Mouse (Mus musculus) adrenal gland, adult 8-10 months (tissue): ENCODE measurements around the gene Olig1. TPM values are rescaled to one million over a fixed set of nuclear protein-coding genes. Genes with fewer than 3 reads are reported as not detected.
"Not testable (repeated sequence)": the region's sequence is repeated elsewhere in the genome, so short reads cannot be mapped to it uniquely, and the experiment has no call there.

Source experiments
- DNase-seq: peaks from one replicate; pipeline ENCODE4 v3.0.0; 2022
- total RNA-seq, 4 experiments: library from RNA; stranded (reverse); gene quantifications; 2 replicates each; pipeline ENCODE4 v1.2.4; 2022

Gene Olig1
- total RNA-seq, 4 experiments from 2014 or later = 0.20 TPM; not detected in 3

DNA sequence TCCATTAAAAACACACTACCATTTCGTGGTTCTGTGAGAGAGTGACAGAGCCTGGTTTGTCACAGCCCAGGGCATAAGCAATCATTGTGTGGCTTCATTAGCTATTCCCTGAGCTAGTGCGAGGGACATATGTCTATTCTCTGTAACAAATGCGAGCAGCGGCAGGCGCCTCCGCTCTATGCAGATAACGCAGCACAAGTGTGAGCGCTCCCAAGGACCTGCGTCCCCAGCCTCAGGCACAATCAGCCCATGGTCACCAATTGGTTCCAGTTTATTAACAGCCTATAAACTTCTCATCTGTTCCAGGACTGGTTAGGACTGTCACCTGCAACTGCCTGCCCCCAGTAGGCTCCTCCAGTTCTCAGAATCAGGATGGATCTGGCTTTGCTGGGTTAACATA is 23.3 kb upstream of the Olig1 start:
- no peak for DNase-seq

DNA sequence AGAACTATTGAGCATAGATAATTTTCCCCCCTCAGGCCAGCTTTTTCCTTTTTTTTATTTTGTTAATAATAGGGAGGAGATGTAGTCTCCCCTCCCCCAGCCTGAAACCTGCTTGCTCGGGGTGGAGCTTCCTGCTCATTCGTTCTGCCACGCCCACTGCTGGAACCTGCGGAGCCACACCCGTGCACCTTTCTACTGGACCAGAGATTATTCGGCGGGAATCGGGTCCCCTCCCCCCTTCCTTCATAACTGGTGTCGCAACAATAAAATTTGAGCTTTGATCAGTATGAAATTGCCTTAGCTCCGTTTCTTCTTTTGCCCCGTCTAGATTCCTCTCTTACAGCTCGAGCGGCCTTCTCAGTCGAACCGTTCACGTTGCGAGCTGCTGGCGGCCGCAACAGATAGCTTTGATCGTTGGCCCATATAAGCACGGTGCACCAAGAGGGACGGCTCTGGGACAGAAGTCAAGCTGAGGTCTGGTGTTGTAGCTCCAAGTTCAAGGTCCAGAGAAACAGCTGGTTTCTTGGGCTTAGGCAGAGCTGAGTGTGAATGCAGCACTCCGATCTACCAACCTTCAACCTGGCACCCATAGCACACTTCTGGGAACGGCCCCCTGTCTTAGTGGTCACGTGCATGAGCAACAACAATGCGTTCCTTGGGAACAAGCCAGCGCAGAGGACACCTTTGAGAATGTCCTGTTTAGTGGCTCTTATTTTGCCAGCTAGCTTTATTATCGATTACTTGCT is 14.0 kb upstream of the Olig1 start:
- DNase-seq = not testable (repeated sequence)

DNA sequence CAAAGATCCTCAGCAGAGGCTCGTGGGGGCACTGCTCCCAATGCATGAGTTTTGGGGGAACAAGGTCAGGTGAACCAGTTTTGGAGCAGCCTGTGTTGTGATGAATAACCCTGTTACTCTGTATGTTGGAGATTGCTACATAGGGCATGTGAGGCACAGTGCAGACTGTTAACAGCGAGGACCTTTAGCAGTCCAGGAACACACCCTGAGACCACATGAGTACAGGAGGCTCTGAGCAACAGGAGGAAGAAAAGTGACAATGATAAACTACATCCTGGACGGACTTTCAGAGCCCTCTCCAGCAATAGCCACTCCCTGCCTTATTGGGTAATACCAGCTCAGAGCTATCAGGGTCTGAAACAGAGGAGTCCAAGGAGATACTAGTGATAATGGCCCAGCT is 10.6 kb upstream of the Olig1 start:
- no peak for DNase-seq

DNA sequence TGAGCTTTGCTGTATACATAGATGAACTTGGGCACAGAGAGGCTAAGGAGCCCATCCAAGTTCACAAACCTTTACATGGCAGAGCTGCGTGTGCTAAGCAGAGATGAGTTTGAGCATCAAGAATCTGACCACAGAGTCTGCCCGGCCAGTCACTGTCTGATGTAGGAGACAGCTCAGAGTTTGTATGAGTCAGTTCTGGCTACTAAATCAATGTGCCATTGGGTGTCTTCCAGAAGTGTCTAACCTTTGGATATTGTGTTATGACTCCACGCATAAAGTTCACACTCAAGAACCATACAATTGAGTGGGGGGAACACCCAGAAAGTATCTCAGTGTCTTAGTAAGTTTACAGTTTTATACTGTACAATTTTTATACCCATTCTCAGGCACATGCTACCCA is 8.7 kb upstream of the Olig1 start:
- no peak for DNase-seq

DNA sequence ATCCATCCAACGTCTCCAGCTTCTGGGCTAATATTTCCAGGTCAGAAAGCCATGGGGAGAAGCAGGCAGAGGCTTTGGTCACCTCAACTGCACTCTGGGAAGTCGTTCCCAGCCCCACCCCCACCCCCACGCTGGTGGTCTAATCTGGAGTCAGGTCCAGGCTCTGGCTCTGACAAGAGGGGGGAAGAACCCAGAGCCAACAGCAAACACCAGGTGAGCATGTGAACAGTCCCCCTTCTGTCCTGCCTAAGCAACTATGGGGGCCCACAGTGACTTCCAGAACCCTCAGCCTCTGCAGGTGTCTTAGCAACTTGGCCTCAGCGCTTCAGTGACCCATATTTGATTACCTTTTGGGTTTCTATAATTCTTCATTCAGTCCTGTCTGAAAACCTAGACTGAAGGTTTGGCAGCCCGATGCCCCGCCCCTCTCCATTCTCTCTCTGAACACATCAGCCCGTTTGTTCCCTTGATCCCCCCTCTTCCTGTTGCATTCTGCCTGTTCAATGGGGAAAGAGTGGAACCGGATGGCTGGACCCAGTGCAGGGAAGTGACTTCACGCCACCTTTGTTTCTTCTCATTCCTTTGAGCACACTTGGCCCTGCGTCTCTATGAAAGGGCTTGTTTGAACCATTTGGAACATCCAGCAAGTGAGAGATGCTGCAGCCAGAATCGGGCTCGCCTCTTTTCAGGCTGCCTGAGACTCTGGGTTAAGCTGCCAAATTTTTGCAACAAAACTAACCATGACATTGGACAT is 6.9 kb upstream of the Olig1 start:
- DNase-seq = no peak

DNA sequence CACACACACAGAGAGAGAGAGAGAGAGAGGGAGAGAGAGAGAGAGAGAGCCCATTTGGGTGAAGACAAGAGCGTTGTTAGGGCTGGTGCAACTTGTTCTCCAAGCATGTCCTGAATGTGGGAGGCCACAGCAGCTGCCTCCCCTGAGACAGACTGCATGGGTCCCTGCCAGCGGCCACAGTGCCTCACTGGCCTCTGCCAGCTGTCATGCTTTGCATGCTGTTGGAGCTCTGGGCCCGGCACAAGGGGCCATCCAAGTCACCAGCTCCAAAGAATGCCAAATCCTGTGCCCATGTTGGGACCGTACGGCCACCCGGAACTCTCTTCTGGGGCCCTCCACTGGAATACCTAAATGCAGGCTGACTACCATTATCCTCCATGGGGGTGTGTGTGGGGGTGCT is 3.6 kb upstream of the Olig1 start:
- DNase-seq = no peak

DNA sequence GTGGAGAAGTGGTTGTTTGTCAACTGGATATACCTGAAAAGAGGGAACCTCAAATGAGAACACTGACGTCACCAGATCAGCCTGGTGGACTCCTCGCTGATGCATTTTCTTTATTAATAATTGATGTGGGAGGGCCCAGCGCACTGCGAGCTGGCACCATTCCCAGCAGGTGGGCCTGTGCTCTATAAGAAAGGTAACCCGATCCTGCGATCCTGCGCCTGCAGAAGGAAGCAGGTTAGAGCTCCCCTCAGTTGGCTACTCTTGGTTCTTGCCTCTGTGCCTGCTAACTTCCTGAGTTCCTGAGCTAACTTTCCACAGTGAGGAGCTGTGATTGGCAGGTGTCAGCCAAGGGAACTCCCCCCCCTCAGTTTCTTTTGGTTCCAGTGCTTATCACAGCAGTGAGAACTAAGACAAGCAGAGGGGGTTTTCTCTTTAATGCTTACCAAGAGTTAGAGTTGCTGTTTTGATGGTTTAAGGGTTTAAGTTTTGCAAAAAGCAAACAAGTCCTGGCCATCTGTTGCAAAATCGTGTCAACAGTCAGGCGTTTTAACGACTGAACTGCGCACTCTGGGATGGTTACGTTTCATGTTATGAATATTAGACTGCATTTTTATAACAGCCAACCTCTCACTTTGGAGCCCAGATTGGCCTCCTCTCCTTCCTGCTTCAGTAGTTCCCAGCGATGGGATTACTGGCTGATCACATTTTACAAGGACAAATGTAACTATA is 684 bp upstream of the Olig1 start:
- no peak for DNase-seq

DNA sequence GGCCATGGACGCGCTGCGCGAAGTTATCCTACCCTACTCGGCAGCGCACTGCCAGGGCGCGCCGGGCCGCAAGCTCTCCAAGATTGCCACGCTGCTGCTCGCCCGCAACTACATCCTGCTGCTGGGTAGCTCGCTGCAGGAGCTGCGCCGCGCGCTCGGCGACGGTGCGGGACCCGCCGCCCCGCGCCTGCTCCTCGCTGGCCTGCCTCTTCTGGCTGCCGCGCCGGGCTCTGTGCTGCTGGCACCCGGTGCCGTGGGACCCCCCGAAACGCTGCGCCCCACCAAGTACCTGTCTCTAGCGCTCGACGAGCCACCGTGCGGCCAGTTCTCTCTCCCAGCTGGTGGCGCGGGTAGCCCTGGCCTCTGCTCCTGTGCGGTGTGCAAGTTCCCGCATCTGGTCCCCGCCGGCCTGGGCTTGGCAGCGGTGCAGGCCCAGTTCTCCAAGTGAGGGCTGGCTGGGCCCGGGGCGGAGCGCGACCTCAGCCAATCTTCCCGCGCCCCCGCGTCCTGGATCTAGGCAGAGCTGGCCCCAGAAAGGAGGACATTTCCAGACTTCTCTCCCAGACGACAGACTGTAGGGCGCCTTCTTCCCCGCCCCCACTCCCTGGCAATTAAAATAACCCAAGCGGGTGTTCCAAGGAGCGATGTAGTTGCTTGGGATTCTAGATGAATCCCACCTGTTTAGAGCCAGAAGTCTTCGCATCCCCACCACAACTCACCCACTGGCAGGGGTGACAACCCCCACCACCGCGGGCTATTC is 820 bp downstream of the Olig1 start:
- DNase-seq = no peak

DNA sequence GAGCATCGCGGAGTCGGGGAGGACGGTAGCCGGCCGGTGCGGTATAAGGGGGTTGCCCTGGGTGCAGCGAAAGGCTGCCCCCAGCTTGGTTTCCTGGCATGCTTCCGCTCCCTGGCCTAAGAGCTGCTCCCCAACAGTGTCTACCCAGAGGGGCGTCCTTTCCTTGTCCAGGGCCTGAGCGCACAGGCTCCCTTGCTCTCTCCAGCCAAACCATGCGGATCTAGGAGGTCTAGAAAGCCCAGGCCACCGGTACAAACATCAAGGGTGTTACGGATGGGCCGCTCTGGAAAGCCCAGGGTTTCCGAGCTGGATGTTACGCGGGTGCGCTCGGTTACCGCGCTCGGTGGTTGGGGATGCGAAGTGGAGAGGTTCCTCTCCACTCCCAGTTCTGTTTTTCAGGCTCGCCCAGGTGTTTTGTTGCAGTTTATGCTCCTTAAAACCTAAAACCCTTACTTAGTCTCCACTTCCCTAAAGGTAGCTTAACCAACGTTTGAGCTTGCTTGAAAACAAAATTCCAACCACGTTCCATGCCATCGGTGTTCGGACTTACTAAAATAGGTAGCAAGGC is 1.5 kb downstream of the Olig1 start:
- DNase-seq = no peak

DNA sequence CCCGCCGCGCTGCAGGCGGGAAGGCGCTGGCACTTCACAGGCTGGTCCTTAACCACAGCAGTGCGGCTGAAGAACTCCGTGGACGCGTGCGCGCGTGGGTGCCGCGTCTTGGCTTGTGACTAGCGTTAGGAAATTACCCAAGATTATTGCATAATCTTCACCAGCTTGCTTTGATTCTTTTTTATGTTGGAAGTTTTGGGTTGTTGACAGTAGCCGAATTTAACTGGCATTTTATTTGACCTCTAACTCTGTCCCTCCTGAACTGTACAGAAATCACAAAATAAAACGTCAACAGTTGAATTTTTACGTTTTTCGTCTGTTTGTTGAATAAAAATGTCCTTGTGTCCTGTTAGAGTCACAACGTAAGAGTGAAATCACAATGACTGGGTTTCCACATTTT is 2.1 kb downstream of the Olig1 start:
- DNase-seq = no peak

DNA sequence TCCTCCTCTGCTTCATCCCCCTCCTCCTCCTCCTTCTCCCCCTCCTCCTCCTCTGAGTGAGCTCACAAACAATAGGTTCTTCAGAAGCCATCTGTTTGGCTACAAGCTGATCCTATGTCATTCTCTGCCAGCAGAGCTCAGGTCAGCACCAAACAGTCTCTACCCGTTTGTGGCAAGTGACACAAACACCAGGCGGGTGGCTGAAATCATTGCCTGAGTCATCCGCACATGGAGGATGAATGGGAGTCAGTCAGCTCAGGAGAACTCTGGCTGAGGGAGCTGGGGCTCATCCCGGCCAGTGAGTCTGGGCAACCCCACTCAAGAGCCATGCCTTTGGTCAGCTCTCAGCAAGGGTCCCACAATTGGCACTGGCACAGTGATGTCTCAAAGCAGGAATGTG is 10.9 kb downstream of the Olig1 start:
- DNase-seq = no peak

DNA sequence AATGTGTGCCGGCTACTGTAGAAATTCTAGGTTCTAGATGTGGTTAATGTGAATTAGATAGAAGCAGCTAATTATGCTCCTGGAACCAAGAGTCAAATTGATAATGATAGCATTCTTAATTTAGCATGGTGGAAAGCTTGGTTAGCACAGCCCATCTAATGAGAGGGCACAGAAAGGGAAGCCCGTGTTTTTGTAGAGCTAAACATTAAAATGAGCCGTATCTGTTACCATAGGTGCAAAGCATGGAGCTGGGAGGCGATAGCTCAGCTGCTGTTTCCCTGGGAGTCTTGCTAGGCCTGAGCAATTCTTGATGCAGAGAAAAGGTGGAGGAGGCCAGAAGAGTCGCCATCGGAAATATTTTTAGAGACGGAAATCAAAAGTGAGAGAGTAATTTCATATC is 22.5 kb downstream of the Olig1 start:
- DNase-seq = no peak

DNA sequence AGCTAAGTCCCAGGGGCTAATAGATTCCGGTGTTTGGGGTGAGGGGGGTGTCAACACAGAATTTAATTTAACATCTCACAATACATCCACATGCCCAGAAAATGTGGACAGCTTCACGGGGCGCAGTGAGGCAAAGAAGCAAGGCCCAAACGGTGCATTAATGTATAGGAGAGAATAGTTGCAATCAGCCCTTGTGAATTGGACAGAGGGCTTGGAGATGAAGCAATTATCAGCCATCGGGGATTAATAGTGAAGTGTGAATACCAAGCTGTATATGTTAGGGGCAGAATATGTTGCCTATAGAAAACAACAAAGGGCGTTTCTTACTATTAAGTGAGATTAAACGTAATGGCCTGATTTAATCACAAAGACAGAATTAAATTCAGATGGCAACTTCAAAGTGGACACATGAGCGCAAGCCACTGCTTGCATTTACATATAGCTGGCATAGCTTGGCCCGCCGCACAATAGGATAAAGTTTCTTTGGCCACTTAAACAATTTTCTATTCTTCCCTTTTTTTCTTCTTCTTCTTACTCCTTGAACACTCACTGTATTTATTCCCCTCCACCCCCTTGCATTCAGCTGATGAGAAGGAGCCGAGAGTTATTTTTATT is 23.3 kb downstream of the Olig1 start:
- no peak for DNase-seq

DNA sequence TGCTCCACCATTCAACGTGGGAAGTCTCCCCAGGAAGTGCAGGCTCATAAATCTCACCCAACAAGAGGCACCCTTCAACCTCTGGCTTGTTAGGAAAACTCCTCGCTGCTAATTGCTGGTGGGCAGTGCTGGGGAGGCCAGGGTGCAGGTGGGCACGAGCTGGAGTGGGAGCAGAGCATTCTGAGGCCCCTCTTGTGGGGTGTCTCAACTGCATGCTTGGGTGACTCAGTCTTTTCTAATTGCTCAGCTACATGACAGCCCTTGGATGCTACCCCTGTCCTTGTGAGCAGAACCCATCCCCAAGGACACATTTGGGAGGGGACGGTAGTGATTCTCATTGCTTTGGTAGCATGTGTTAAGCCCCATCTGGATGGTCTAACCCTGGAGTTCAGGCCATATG is 28.2 kb downstream of the Olig1 start:
- peak; percentile 30 for DNase-seq

DNA sequence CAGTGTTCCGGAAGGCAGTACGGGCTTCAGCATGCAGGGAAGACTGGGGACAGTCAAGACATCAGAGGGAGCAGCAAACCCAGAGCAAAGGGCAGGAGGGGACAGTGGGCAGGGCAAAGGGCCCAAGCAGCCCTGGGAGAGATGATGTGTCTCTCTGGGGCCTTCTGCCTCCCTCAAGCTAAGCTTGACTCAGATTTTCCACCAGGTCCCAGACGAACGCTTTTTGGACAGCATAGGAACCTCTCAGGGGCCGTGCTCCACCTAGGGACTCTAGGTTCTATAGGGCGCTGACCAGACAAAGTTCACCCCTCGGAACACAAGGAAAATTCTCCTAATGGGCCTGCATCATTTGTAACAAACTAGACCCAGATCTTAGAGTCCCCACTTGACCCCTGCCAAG is 29.8 kb downstream of the Olig1 start:
- DNase-seq = no peak

DNA sequence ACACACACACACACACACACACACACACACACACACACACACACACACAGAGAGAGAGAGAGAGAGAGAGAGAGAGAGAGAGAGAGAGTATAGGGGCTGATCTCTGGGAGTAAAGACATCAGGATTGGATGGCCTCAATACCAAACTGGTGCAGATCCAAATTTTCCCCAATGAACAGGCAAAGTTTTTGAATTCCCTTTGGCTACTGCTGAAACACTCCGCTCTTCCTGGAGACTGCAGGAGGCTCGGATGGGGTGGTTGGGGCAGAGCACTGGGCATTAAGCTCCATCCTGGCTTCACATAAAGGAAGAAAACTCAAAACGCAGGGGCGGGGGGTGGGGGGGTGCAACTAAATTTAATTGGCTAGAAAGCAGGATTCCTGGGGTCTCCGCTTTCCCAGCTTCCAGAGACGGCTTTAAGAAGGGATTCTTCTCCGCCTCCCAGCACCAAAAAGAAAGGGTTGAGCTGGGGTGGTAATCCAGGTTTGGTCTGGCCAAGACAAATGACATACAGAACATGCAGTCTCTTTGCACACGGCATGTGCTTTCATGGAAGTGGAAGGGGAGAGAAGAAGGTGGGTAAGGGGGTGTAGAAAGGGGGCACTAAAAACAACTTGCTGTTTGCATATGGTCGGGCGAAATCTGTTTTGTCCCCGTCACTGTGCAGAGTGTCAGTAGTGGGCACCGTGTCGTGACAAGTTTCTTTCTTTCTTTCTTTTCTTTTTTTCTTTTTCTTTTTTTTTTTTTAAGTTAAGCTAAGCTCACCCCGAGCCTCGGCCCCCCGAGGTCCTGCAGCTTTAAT is 31.3 kb downstream of the Olig1 start:
- no peak for DNase-seq

DNA sequence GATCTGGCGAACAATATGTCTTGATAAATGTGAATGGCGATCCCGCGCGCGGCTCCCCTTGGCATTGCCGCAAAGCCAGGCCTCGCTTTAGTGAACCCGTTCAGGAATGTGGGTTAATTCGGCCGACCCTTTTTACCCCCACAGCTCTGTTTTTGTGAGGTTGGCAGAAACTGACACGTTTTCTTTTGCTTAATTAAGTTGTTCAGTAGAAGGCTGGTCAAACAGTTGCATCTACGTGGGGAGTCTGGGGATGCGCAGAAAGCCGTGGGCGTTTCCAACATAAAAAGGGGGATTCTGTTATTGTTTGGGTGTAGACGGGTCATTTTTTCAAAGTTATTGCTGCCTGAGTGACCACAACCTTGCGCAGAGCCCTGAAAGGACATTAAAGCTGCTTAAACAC is 31.9 kb downstream of the Olig1 start:
- no peak for DNase-seq

DNA sequence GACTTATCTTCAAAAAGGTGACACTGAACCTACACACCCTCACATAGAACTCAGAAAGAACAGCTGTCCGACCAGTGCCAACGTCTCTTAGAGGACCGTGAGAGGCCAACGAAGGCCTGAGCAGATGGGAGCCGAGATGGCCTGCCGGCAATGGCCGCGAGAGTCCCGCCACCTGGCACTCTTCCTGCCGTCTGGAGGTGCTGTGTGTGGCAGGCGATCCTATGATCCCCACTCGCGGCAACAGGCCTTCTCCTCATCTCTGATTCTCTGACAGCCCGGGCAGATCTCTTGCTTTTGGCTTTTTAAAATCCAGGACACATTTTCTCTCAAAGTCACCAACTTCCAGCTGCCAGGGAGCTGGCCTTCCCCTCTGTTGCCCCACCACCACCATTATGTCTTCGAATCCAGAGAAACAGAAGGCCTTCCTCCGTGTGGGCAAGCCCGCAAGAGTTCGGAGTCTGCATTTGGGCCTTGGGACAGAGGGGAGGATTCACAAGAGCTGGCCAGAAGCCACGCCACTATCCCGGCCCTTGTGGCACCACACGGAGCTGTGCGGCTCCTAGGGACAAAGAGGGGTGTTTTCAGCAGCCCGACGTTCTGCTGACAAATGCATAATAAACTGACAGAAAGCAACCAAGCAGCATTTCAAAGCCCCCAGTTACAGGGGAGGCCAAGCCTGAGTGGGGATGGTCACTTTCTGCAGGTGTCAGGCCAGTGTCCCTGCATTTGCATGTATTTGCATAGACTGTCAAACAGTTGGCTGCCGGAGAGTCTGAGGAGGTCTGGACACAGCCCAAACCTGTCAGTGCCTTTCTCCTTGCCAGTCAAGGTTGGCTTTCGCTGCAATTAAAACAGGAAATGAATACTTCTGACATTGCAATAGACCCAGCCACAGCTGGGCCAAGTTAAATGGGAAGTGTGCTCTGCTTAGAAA is 34.5 kb downstream of the Olig1 start:
- peak; percentile 38 for DNase-seq

DNA sequence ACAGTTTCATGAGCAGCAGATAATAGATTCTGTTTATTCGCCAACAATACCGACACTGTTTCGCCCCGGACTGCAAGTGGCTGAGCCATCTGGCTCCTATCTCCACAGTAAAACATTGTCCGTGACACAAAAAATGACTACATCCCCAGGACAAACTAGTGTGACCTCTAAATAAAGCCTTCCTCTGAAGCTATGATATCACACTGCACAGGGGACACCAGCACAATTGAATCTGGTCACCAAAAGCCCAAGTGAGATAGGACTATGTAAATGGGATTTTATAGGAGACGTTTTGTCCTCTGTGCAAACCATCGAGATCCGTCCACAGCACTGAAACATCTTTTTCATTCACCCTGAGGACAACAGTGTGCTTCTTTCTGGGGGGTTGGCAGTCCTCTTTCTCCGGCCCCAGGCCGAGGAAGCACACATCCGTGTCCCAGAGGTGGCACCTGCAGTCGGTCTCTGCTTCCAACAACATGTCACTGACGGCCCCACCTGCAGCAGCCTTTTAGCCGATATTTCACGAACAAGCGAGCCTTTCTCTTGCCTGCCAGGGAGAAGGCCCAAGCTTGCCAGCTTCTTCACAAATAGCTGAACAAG is 36.0 kb downstream of the Olig1 start:
- no peak for DNase-seq

DNA sequence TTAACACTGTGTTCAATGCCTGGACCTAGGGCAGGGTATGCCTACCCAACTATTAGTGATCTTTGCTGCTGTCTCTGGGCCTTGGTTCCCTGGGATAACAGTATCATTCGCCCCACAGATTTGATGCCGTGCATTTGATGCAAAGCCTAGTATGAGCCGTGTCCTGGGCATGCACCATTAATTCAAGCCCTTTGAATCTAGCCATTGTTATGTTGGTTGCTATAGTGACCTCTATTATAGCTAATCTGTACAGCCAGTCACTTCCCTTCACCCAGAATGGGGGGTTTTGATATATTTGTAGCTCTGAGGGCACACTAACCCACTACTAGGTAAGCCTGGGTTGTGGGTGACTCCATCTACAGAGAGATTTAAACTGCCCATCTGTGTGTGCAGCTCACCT is 40.3 kb downstream of the Olig1 start:
- DNase-seq = no peak
